Mouse (Mus musculus): ENCODE measurements around the gene Fstl3.

GRCm38 (mm10) chr10:79821731-79822130, 44.7 kb downstream of the Fstl3 start:
- TF ChIP-seq CTCF (conservative IDR thresholded peaks at IDR 0.05; ENCODE audit: low read length): no peak
- TF ChIP-seq NANOG (IDR thresholded peaks at IDR 0.05; ENCODE audit: borderline replicate concordance, low read length): no peak
- TF ChIP-seq POU5F1 (IDR thresholded peaks at IDR 0.05; ENCODE audit: borderline replicate concordance, low read length): no peak
